Mouse (Mus musculus): Measurements from ENCODE around the gene Hdlbp. TPM values are rescaled to one million over a fixed set of nuclear protein-coding genes. Genes with fewer than 3 reads are reported as not detected.

Hdlbp gene
- polyA plus RNA-seq, 1 experiment from 2014 or later = 76.6 TPM

- Histone ChIP-seq H3K4me2 (ENCODE audit: low read depth, low read length) (peak overlapping the region; percentile 44), H3K4me1 (ENCODE audit: control insufficient read depth, low read depth, low read length) (no peaks in the 10 kb centered on the region), H3K9me3 (replicated peaks; ENCODE audit: control insufficient read depth, low read length) (no peaks in the 10 kb centered on the region), H3K4me3 (ENCODE audit: low read depth, low read length) (peak overlapping the region; percentile 31), H3K27me3 (ENCODE audit: control insufficient read depth, insufficient read depth, low read depth, low read length) (no peaks in the 10 kb centered on the region), H3K36me3 (ENCODE audit: control insufficient read depth, insufficient read depth) (peaks cover 2% of the 10 kb centered on the region; the same call in 1 of the 2 replicates), H3K27ac (ENCODE audit: low read length) (no peak overlapping the region), H3K9ac (ENCODE audit: low read depth, low read length) (no peak overlapping the region; the same call in 1 of the 2 replicates)
- no peak; the same call in 1 of the 2 replicates for ATAC-seq (ENCODE audit: low read depth)
- WGBS (ENCODE audit: insufficient replicate concordance) = 15% methylated on average over 38 of the region's 38 CpGs
These were observed 77.2 kb downstream of the Hdlbp start for GRCm38 (mm10) chr1:93401191-93402052.

GRCm38 (mm10) chr1:93388906-93389305 is 89.7 kb downstream of the Hdlbp start:
- Histone ChIP-seq H3K27ac (ENCODE audit: low read length) (no peak overlapping the region), H3K4me3 (ENCODE audit: low read depth, low read length) (no peak overlapping the region), H3K27me3 (ENCODE audit: control insufficient read depth, insufficient read depth, low read depth, low read length) (no peaks in the 10 kb centered on the region), H3K9me3 (replicated peaks; ENCODE audit: control insufficient read depth, low read length) (no peaks in the 10 kb centered on the region), H3K9ac (ENCODE audit: low read depth, low read length) (no peak overlapping the region), H3K36me3 (ENCODE audit: control insufficient read depth, insufficient read depth) (no peaks in the 10 kb centered on the region), H3K4me1 (ENCODE audit: control insufficient read depth, low read depth, low read length) (no peaks in the 10 kb centered on the region), H3K4me2 (ENCODE audit: low read depth, low read length) (no peak overlapping the region)
- WGBS (ENCODE audit: insufficient replicate concordance) = 52% methylated on average over 2 of the region's 2 CpGs
- ATAC-seq (ENCODE audit: low read depth) = no peak

- Histone ChIP-seq H3K27me3 (ENCODE audit: control insufficient read depth, insufficient read depth, low read depth, low read length) (no peaks in the 10 kb centered on the region), H3K9ac (ENCODE audit: low read depth, low read length) (no peak overlapping the region), H3K4me2 (ENCODE audit: low read depth, low read length) (no peak overlapping the region), H3K27ac (ENCODE audit: low read length) (no peak overlapping the region), H3K4me1 (ENCODE audit: control insufficient read depth, low read depth, low read length) (no peaks in the 10 kb centered on the region), H3K4me3 (ENCODE audit: low read depth, low read length) (no peak overlapping the region), H3K9me3 (replicated peaks; ENCODE audit: control insufficient read depth, low read length) (no peaks in the 10 kb centered on the region), H3K36me3 (ENCODE audit: control insufficient read depth, insufficient read depth) (no peaks in the 10 kb centered on the region)
- WGBS (ENCODE audit: insufficient replicate concordance) = 39% methylated on average over 2 of the region's 2 CpGs
- no peak for ATAC-seq (ENCODE audit: low read depth)
These were observed 91.4 kb downstream of the Hdlbp start for GRCm38 (mm10) chr1:93387198-93387597.

- WGBS (ENCODE audit: insufficient replicate concordance) = 59% methylated on average over 5 of the region's 5 CpGs
- no peaks in the 10 kb centered on the region for H3K27me3 ChIP-seq (ENCODE audit: control insufficient read depth, insufficient read depth, low read depth, low read length)
- ATAC-seq (ENCODE audit: low read depth) = no peak
These were observed 99.5 kb downstream of the Hdlbp start for GRCm38 (mm10) chr1:93379117-93379516.

GRCm38 (mm10) chr1:93377307-93377706 is 101.3 kb downstream of the Hdlbp start:
- no peak overlapping the region for H3K4me3 ChIP-seq (ENCODE audit: low read depth, low read length)
- no peaks in the 10 kb centered on the region for H3K27me3 ChIP-seq (ENCODE audit: control insufficient read depth, insufficient read depth, low read depth, low read length)
- no peak overlapping the region for H3K9ac ChIP-seq (ENCODE audit: low read depth, low read length)
- no peak overlapping the region for H3K27ac ChIP-seq (ENCODE audit: low read length)
- no peak overlapping the region for H3K4me2 ChIP-seq (ENCODE audit: low read depth, low read length)
- no peak for ATAC-seq (ENCODE audit: low read depth)
- no peaks in the 10 kb centered on the region for H3K36me3 ChIP-seq (ENCODE audit: control insufficient read depth, insufficient read depth)
- no peaks in the 10 kb centered on the region for H3K9me3 ChIP-seq (replicated peaks; ENCODE audit: control insufficient read depth, low read length)
- WGBS (ENCODE audit: insufficient replicate concordance) = 17% methylated on average over 5 of the region's 5 CpGs
- H3K4me1 ChIP-seq (ENCODE audit: control insufficient read depth, low read depth, low read length) = no peaks in the 10 kb centered on the region

More at GRCm38 (mm10) chr1:93379117-93379516, 99.5 kb downstream of the Hdlbp start:
- Histone ChIP-seq H3K4me2 (ENCODE audit: low read depth, low read length) (no peak overlapping the region), H3K9ac (ENCODE audit: low read depth, low read length) (no peak overlapping the region), H3K4me1 (ENCODE audit: control insufficient read depth, low read depth, low read length) (no peaks in the 10 kb centered on the region), H3K36me3 (ENCODE audit: control insufficient read depth, insufficient read depth) (no peaks in the 10 kb centered on the region), H3K4me3 (ENCODE audit: low read depth, low read length) (no peak overlapping the region), H3K27ac (ENCODE audit: low read length) (no peak overlapping the region), H3K9me3 (replicated peaks; ENCODE audit: control insufficient read depth, low read length) (no peaks in the 10 kb centered on the region)

GRCm38 (mm10) chr1:93373665-93374064 is 105.0 kb downstream of the Hdlbp start, which contains the start of gene Ano7:
TSS of gene Ano7 (plus strand) at chr1:93373930.
- H3K9me3 ChIP-seq (replicated peaks; ENCODE audit: control insufficient read depth, low read length) = no peaks in the 10 kb centered on the region
- H3K4me3 ChIP-seq (ENCODE audit: low read depth, low read length) = no peak within 1 kb of the TSS
- no peaks in the 10 kb centered on the region for H3K36me3 ChIP-seq (ENCODE audit: control insufficient read depth, insufficient read depth)
- no peak for ATAC-seq (ENCODE audit: low read depth)
- no peaks in the 10 kb centered on the region for H3K27me3 ChIP-seq (ENCODE audit: control insufficient read depth, insufficient read depth, low read depth, low read length)
- no peaks in the 10 kb centered on the region for H3K4me1 ChIP-seq (ENCODE audit: control insufficient read depth, low read depth, low read length)
- WGBS (ENCODE audit: insufficient replicate concordance) = 57% methylated on average over 4 of the region's 4 CpGs
- H3K9ac ChIP-seq (ENCODE audit: low read depth, low read length) = no peak within 1 kb of the TSS
- no peak within 1 kb of the TSS for H3K27ac ChIP-seq (ENCODE audit: low read length)
- no peak within 1 kb of the TSS for H3K4me2 ChIP-seq (ENCODE audit: low read depth, low read length)

- Histone ChIP-seq H3K36me3 (ENCODE audit: control insufficient read depth, insufficient read depth) (peaks cover 30% of the 10 kb centered on the region), H3K9me3 (replicated peaks; ENCODE audit: control insufficient read depth, low read length) (no peaks in the 10 kb centered on the region), H3K4me2 (ENCODE audit: low read depth, low read length) (no peak overlapping the region), H3K9ac (ENCODE audit: low read depth, low read length) (no peak overlapping the region), H3K27ac (ENCODE audit: low read length) (no peak overlapping the region), H3K27me3 (ENCODE audit: control insufficient read depth, insufficient read depth, low read depth, low read length) (no peaks in the 10 kb centered on the region), H3K4me1 (ENCODE audit: control insufficient read depth, low read depth, low read length) (no peaks in the 10 kb centered on the region), H3K4me3 (ENCODE audit: low read depth, low read length) (no peak overlapping the region)
- WGBS (ENCODE audit: insufficient replicate concordance) = 67% methylated on average over 6 of the region's 6 CpGs
- no peak for ATAC-seq (ENCODE audit: low read depth)
These were observed 113.0 kb downstream of the Hdlbp start for GRCm38 (mm10) chr1:93365641-93366040.

- Histone ChIP-seq H3K4me2 (ENCODE audit: low read depth, low read length) (no peak overlapping the region), H3K4me1 (ENCODE audit: control insufficient read depth, low read depth, low read length) (no peaks in the 10 kb centered on the region), H3K9me3 (replicated peaks; ENCODE audit: control insufficient read depth, low read length) (no peaks in the 10 kb centered on the region), H3K4me3 (ENCODE audit: low read depth, low read length) (no peak overlapping the region), H3K27me3 (ENCODE audit: control insufficient read depth, insufficient read depth, low read depth, low read length) (no peaks in the 10 kb centered on the region), H3K9ac (ENCODE audit: low read depth, low read length) (no peak overlapping the region), H3K27ac (ENCODE audit: low read length) (no peak overlapping the region), H3K36me3 (ENCODE audit: control insufficient read depth, insufficient read depth) (peaks cover 39% of the 10 kb centered on the region)
- ATAC-seq (ENCODE audit: low read depth) = no peak
- 72% methylated on average over 4 of the region's 4 CpGs for WGBS (ENCODE audit: insufficient replicate concordance)
These were observed 116.0 kb downstream of the Hdlbp start for GRCm38 (mm10) chr1:93362661-93363060.
